Mouse (Mus musculus) central nervous system, embryonic 18 days (tissue): Measurements from ENCODE around the gene Tmem184b. TPM values are rescaled to one million over a fixed set of nuclear protein-coding genes. Genes with fewer than 3 reads are reported as not detected.

Source experiments
- polyA plus RNA-seq: library from polyadenylated mRNA; depleted of rRNA; stranded (reverse); fragments of >200 nt; gene quantifications from 2 replicates; pipeline ENCODE4 v1.2.3, GENCODE M21; 2012; rRNA removed

Tmem184b gene
- 41.0 and 46.1 TPM in 2 replicates for polyA plus RNA-seq

DNA sequence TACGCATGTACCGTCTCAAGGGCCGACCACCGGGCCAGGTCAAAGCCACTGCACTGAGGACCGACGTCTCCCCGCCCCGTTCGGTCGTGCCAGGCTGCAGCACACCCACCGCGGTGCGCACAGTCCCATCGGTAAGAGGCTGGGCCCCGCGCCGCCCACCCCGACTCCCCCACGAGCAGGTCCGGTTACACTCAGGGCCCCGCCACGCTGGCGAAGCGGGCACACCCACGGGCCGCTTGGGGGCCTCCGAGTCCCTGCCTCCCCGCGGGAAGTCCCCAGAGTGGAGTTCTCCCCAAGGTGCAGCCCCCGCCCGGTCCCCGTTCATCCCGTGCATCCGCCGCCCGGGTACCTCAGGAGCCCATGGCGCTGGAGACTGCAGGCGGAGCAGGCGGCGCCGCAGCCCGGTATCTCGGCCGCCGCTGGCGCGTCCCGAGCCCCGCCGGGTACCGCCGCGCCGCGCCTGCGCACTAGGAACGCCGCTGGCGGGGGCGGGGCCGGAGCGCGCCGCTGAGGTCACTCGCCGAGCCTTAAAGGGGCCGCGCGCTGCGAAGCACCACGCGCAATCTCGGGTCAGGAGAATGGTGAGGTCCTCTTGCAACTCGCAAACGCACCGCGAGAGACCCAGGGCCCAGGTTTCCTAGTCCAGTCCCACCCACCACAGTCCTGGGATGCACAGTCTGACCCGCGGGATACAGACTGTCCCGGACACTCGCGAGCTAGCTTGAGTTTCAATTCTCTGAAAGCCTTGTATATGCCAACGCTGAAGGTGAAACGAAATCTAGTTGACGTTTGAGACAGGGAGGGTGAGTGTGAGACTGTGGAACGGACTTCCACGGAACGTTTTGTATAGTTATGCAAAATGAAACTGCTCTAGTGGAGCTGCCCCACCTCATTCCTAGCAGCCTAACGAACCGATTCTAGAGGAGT is at the start of gene Tmem184b:
TSS of gene Tmem184b (minus strand) at position 734 of the 927 bp plus-strand sequence.

DNA sequence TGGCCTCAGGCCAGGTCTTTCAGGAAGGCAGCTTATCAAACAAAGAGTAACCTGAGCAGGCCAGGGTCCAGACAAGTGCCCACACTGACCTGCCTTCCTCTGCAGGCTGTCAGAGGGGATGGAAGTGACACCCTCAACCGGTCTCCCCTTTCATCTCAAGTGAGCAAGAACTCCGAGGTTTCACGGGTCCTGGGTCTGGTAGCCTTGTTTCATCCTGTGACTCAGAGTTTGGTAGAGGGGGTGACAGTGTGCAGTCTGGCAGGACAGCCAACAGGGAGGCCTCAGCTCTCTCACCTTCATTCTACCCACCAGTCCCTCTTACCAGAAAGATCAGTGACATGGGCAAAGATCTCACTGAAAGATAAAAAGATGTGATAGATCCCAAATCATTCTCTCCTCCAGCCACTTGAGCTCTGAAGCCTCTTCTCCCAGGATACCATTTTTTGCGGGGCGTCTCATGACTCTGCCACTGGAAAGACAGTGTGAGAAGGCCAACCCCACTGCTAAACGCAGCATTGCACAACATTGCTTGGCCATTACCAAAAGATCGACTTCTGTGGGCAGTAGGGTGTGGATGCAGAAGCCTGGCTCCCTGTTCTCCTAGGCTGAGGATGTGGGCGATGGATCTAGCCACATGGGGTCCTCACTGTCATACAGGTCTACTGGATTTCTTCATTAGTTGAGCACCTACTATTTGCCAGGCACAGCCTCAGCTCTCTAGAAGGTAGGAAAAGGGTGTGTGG is 57.1 kb downstream of the Tmem184b start, which contains the start of gene Maff:
TSS of gene Maff (plus strand) at position 571 of the 743 bp plus-strand sequence.

GRCm38 (mm10) chr15:79328058-79328938 is 75.1 kb downstream of the Tmem184b start, which contains the start of gene Pla2g6:
Gene Pla2g6 (minus strand): TSS chr15:79328390.

Other genes starting within 250 kb of the Tmem184b start
- 15.4 and 21.4 TPM in 2 replicates for gene Sox10, start 238.3 kb downstream of the Tmem184b start, polyA plus RNA-seq
- gene Pick1, start 174.4 kb downstream of the Tmem184b start, polyA plus RNA-seq: 112 and 114 TPM in 2 replicates
- gene Gm49486, start 174.2 kb downstream of the Tmem184b start, polyA plus RNA-seq: 1.9 and 2.0 TPM in 2 replicates
- 0.23 and 0.49 TPM in 2 replicates for gene Slc16a8, start 148.8 kb downstream of the Tmem184b start, polyA plus RNA-seq
- gene Baiap2l2, start 118.0 kb downstream of the Tmem184b start, polyA plus RNA-seq: 4.0 and 5.5 TPM in 2 replicates
- gene Pla2g6, start 75.2 kb downstream of the Tmem184b start, polyA plus RNA-seq: 75.7 and 84.5 TPM in 2 replicates
- 3.0 and 3.8 TPM in 2 replicates for gene Maff, start 56.9 kb downstream of the Tmem184b start, polyA plus RNA-seq
- gene Csnk1e, start 52.0 kb upstream of the Tmem184b start, polyA plus RNA-seq: 296 and 357 TPM in 2 replicates
- gene Kcnj4, start 101.7 kb upstream of the Tmem184b start, polyA plus RNA-seq: 4.9 and 7.1 TPM in 2 replicates
- gene Kdelr3, start 112.8 kb upstream of the Tmem184b start, polyA plus RNA-seq: 4.6 and 9.2 TPM in 2 replicates
- 696 and 697 TPM in 2 replicates for gene Ddx17, start 143.2 kb upstream of the Tmem184b start, polyA plus RNA-seq
- 4.5 and 4.9 TPM in 2 replicates for gene Dmc1, start 201.5 kb upstream of the Tmem184b start, polyA plus RNA-seq